Mouse (Mus musculus) cerebellum, postnatal 36 days (tissue): ENCODE measurements around the gene Ppp1r15a.
"Not testable (repeated sequence)": the region's sequence is repeated elsewhere in the genome, so short reads cannot be mapped to it uniquely, and the experiment has no call there.

Experiments
- DNase-seq, 2 experiments: peaks; one replicate each; pipeline ENCODE4 v3.0.0; 2021 to 2022; ENCODE audit warnings: mixed read lengths in 2 of 2

Ppp1r15a gene

DNA sequence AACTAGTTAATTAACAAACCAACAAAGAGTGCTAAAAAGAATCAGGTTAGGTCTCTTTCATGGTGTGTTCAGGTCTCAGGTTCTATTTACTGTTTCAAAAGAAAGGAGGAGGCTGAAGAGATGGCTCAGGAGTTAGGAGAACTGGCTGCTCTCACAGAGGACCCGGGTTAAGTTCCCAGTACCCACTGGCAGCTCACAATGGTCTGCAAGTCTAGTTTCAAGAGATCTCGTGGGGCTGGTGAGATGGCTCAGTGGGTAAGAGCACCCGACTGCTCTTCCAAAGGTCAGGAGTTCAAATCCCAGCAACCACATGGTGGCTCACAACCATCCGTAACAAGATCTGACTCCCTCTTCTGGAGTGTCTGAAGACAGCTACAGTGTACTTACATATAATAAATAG is 45.8 kb downstream of the Ppp1r15a start:
- not testable (repeated sequence) for DNase-seq

DNA sequence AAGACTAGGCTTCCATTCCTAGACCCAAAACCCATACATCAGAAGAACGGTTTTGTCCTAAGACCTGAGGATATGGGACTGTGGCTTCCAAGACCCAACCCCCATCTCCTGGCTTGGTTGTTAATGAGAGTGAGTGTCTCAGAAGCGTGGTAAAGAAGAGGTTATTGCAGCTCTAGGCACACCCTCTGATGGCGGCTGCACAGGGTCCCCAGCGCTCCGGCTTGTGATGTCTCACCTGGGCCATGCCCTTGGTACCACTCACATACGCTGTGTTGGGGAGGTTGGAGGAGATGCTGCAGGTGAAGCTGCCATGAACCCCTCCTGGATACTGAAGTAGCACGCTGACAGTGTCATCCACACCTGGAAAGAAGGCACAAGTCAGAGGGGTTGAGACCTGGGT is 47.3 kb downstream of the Ppp1r15a start:
- no peak for DNase-seq

DNA sequence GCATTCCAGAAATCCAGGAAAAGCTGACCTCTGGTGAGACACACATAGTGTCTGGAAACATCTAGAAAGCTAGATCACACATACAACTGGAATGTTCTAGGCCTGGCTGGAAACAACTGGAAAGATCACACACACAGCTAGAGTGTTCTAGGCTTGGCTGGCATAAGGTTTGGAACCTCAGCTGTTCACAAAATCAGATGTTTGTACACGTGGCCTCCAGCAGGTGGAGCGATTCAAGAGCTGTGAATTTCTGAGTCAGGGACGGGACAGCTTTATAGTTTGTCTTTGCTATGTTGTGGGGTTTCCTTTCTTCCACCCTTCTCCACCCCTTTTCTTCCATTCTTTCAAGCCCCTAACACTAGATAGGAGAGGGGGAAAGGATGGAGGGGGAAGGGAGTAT is 49.1 kb downstream of the Ppp1r15a start:
- DNase-seq = peak; percentile 74 to 81

DNA sequence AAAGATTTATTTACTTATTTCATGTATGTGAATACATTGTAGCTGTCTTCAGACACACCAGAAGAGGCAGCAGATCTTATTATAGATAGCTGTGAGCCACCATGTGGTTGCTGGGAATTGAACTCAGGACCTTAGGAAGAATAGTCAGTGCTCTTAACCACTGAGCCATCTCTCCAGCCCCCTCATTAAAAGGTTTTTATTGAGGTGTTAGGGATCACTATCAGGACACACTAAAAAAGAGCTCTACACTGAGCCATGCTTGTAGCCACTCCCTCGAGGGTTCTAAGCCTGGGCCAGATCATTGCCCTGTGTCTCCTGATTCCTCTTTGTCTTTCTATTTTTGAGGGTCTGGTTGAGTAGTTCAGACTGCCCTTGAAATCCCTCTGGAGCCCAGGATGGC is 49.6 kb downstream of the Ppp1r15a start:
- DNase-seq = no peak

DNA sequence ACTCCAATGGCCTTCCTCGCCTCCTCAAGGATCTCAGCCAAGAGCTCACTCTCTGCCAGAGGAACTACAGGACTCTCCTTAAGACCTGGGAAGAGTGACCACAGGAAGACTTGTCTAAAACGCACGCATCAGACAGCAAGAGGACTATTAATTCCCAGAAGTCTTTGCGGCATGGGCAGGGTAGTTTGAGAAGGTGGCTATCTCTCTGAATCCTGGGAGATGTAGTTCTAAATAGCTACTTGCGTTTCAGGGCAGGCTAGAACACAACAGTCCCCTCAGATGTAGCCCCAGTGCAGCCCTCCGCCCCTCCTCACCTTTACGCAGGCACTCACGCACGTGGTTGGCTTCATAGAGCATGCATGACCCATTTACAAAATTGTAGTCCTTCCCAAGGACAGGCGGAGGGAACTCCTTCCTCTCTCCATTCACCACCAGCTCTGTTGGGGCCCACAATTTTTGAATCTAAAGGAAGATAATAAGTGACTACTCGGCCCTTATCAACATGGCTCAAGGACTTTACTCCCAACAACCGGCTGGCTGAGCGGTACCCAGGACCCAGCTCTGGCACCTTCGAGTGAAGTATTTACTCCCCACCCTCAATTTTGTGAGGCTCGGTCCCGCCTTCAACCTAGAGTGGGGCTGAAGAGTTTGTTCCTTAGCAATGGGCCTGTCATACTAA is 50.6 kb downstream of the Ppp1r15a start:
- peak in 1 of 2 experiments; percentile 53 for DNase-seq
